27 mouse cellular contexts compared by ENCODE assay signal in genomic region chr4:57687583-57687982, GRCm38 (mm10). TPM values are rescaled to one million over a fixed set of nuclear protein-coding genes. Genes with fewer than 3 reads are reported as not detected.
DNase-seq lines count a peak whose midpoint lies in the region; ATAC-seq and TF ChIP-seq lines count a peak whose summit lies in the region.
"Had no signal": no experiment of that assay in that cellular context is flagged by ENCODE, and none has a peak within 500 bp of the region (broad histone marks: within the 10 kb centered on the region; RNA-seq: fewer than 3 reads in every experiment).

No protein-coding gene starts in this region.

- H3K27ac ChIP-seq in heart, adult 2 months: peak overlapping the region; percentile 62
- H3K27ac ChIP-seq: forebrain, embryonic 10.5 days; forebrain, embryonic 13.5 days; heart, embryonic 15.5 days; hindbrain, embryonic 10.5 days; hindbrain, embryonic 13.5 days; intestine, embryonic 15.5 days had no signal

- intact Hi-C loops in heart, adult 2 months (cut with DNase I): no loop called here

- H3K36me3 ChIP-seq in heart, adult 2 months (ENCODE audit: control insufficient read depth, insufficient read depth, low read length): no peaks in the 10 kb centered on the region; the same call in 1 of the 2 replicates
- H3K36me3 ChIP-seq: forebrain, embryonic 10.5 days; hindbrain, embryonic 13.5 days; intestine, embryonic 15.5 days had no signal

- no peak for TF ChIP-seq EP300 in heart, adult 2 months (IDR thresholded peaks at IDR 0.05; ENCODE audit: insufficient read depth, low read depth, low read length)

- H3K4me1 ChIP-seq in heart, adult 2 months (ENCODE audit: control insufficient read depth, insufficient read depth, low read length): peaks cover 4% of the 10 kb centered on the region
- H3K4me1 ChIP-seq: hindbrain, embryonic 13.5 days; intestine, embryonic 15.5 days had no signal

- no peak overlapping the region for H3K9ac ChIP-seq in heart, adult 2 months (ENCODE audit: low read depth, low read length)
- H3K9ac ChIP-seq: forebrain, embryonic 13.5 days; heart, embryonic 12.5 days; heart, embryonic 15.5 days; hindbrain, embryonic 13.5 days; intestine, embryonic 15.5 days had no signal

- 82% methylated on average over 3 of the region's 3 CpGs for WGBS in heart, adult 2 months

- H3K4me3 ChIP-seq in heart, adult 2 months: no peak overlapping the region
- H3K4me3 ChIP-seq: forebrain, embryonic 10.5 days; forebrain, embryonic 13.5 days; heart, embryonic 12.5 days; heart, embryonic 15.5 days; hindbrain, embryonic 10.5 days; hindbrain, embryonic 13.5 days; intestine, embryonic 15.5 days had no signal

- no peaks in the 10 kb centered on the region for H3K27me3 ChIP-seq in heart, adult 2 months (ENCODE audit: control insufficient read depth, insufficient read depth, low read length)
- H3K27me3 ChIP-seq: heart, embryonic 12.5 days; heart, embryonic 15.5 days; hindbrain, embryonic 13.5 days; intestine, embryonic 15.5 days had no signal

- TF ChIP-seq CTCF in heart, adult 2 months (IDR thresholded peaks at IDR 0.05): no peak

- no peak for TF ChIP-seq POLR2A in heart, adult 2 months (IDR thresholded peaks at IDR 0.05; ENCODE audit: insufficient read depth, low read depth, low read length)

- no peaks in the 10 kb centered on the region for H3K79me2 ChIP-seq in heart, adult 2 months (replicated peaks; ENCODE audit: control insufficient read depth, insufficient read depth, low read length)

- ATAC-seq in frontal cortex, adult (ENCODE audit: low TSS enrichment): peak; percentile 80
- ATAC-seq: activated CD4-positive, CD25-positive, alpha-beta regulatory T cell, adult 4 months; forebrain, embryonic 13.5 days; forebrain, embryonic 16.5 days; hindbrain, embryonic 16.5 days; intestine, embryonic 15.5 days had no signal

- no peak for DNase-seq in frontal cortex, postnatal 25 days (ENCODE audit: low spot score in 2 of 2)
- no peak for DNase-seq in heart, adult 2 months
- DNase-seq in heart, adult 18-20 months: no peak
- peak; percentile 42 to 52 for DNase-seq in right cerebral cortex, adult 2 months (ENCODE audit: low spot score in 2 of 2)
- DNase-seq in right cerebral cortex, postnatal 25 days: no peak
- peak; percentile 71 for DNase-seq in telencephalon, adult 2 months (ENCODE audit: low read depth, low spot score)
- DNase-seq in adrenal gland, adult 2 months: no peak
- DNase-seq: adrenal gland, postnatal 10 days; adrenal gland, postnatal 36 days; cerebellum, adult 11-12 months; cerebellum, adult 8-10 months; cerebellum, postnatal 10 days; cerebellum, postnatal 36 days; gastrocnemius, postnatal 36 days; heart, postnatal 36 days had no signal

RNA-seq across cellular contexts. Expression of gene Akap2, which starts 29.9 kb away (rescaled TPM):
- 100 to 1,000 TPM in 1 of 2 experiments, 10 to 100 TPM in 1; 86.4 to 106 TPM for total RNA-seq in heart, adult 2 months (2021)
- polyA plus RNA-seq in heart, adult 2 months (2012; rRNA removed): 72.4 and 95.9 TPM in 2 replicates
- total RNA-seq in heart, adult 18-20 months (2021): 10 to 100 TPM; 90.7 to 99.5 TPM
- 100 to 1,000 TPM in 1 of 2 experiments, 10 to 100 TPM in 1; 99.1 to 186 TPM for total RNA-seq in adrenal gland, adult 2 months (2021)
- polyA plus RNA-seq in adrenal gland, adult 2 months (2012; rRNA removed): 56.4 and 60.7 TPM in 2 replicates
- total RNA-seq: granulocyte monocyte progenitor cell, adult 5-6 weeks had no signal

Comparison
In these comparisons a context has a peak if more than half of its experiments do, and no peak if none do; other contexts are left out.
1. DNase-seq: peak in right cerebral cortex, adult 2 months (2 of 2) and telencephalon, adult 2 months (single experiment); none in frontal cortex, postnatal 25 days (0 of 2), heart, adult 2 months (0 of 2), heart, adult 18-20 months (0 of 2), right cerebral cortex, postnatal 25 days (single experiment) and adrenal gland, adult 2 months (single experiment).